Mouse (Mus musculus) liver, embryonic 14.5 days (tissue): Measurements from ENCODE around the gene Pamr1. TPM values are rescaled to one million over a fixed set of nuclear protein-coding genes. Genes with fewer than 3 reads are reported as not detected.
A peak's percentile ranks its signal among the peaks of the same experiment; 100 is the strongest.

ENCODE experiments used
- ATAC-seq: fragments of 200-750 bp; cut with Nextera tagmentation; 2 replicates; pipeline ENCODE4 v1.8.0; 2017; ENCODE audit warnings: moderate number of reproducible peaks, mild to moderate bottlenecking, moderate library complexity; ENCODE audit not compliant: insufficient read depth
- DNase-seq, 3 experiments: peaks; one replicate each; pipeline ENCODE4 v3.0.0-alpha.2; 2012 to 2013; ENCODE audit warnings: low read depth in 3 of 3, low spot score in 3 of 3
- H3K27ac ChIP-seq: fragments of 300-500 bp; sonication (generic); 2 replicates; pipeline ENCODE4 v1.5.1; 2014; ENCODE audit warnings: moderate library complexity, mild to moderate bottlenecking, control low read depth, inconsistent platforms
- H3K27me3 ChIP-seq: fragments of 300-500 bp; sonication (generic); 2 replicates; pipeline ENCODE4 v1.6.1; 2014; ENCODE audit warnings: mild to moderate bottlenecking, low read length, moderate library complexity; ENCODE audit not compliant: control insufficient read depth, insufficient read depth
- H3K36me3 ChIP-seq: fragments of 300-500 bp; sonication (generic); replicated peaks from 2 replicates; pipeline ENCODE4 v1.6.1; 2014; ENCODE audit warnings: low read depth; ENCODE audit not compliant: control insufficient read depth, insufficient read depth
- H3K4me1 ChIP-seq, 2 experiments: fragments of 200-500 bp in 1 of 2; fragments of 300-500 bp in 1 of 2; sonication (generic) in 1 of 2; replicated peaks; 2 replicates each; pipeline ENCODE4 v1.6.1; 2012 to 2014; ENCODE audit warnings: antibody characterized with exemption in 1 of 2, inconsistent platforms in 1 of 2, low read length in 1 of 2; ENCODE audit not compliant: control insufficient read depth in 2 of 2, insufficient read depth in 2 of 2
- H3K4me2 ChIP-seq: fragments of 300-500 bp; sonication (generic); 2 replicates; pipeline ENCODE4 v1.6.1; 2014; ENCODE audit warnings: low read depth, mild to moderate bottlenecking, control low read depth, moderate library complexity
- H3K4me3 ChIP-seq, 2 experiments: fragments of 200-500 bp in 1 of 2; fragments of 300-500 bp in 1 of 2; sonication (generic) in 1 of 2; 2 replicates each; pipeline ENCODE4 v1.5.1; 2012 to 2014; ENCODE audit warnings: low read depth in 2 of 2, low read length in 2 of 2, mild to moderate bottlenecking in 2 of 2, control low read depth in 1 of 2, inconsistent platforms in 1 of 2, moderate library complexity in 1 of 2; ENCODE audit not compliant: insufficient read depth in 1 of 2
- H3K9ac ChIP-seq: fragments of 300-500 bp; sonication (generic); replicated peaks from 2 replicates; pipeline ENCODE4 v1.6.1; 2014; ENCODE audit warnings: mild to moderate bottlenecking, control low read depth, moderate library complexity
- H3K9me3 ChIP-seq: fragments of 300-500 bp; sonication (generic); 2 replicates; pipeline ENCODE4 v1.6.1; 2016; ENCODE audit warnings: low read length, mixed read lengths; ENCODE audit not compliant: control insufficient read depth
- CTCF ChIP-seq: IDR thresholded peaks from 2 replicates; pipeline ENCODE4 v1.5.1; 2016; ENCODE audit warnings: antibody characterized with exemption, low read depth, control low read depth
- EP300 ChIP-seq: IDR thresholded peaks from 2 replicates; pipeline ENCODE4 v1.6.1; 2016; ENCODE audit warnings: antibody characterized with exemption, low read depth
- WGBS: fragments of 180-500 bp; shearing (Covaris S2); extraction: QIAGEN DNeasy Blood & Tissue Kit; methylation state at CpG from one replicate; pipeline ENCODE4 v1.1.7; 2014; ENCODE audit not compliant: insufficient replicate concordance; 5-methylcytosine and 5-hydroxymethylcytosine counted together
- polyA plus RNA-seq, 2 experiments: library from polyadenylated mRNA; depleted of rRNA in 1 of 2; stranded (reverse) in 1 of 2; unstranded in 1 of 2; fragments of >200 nt; fragmentation: Nextera tagmentation in 1 of 2; extraction: Ambion mirVana in 1 of 2; gene quantifications; 2 replicates each; pipeline versions ENCODE4 v1.2.1 to v1.2.3; 2012 to 2014

Pamr1 gene
- polyA plus RNA-seq, 2 experiments: 3.1 to 4.3 TPM

GRCm38 (mm10) chr2:102650322-102650721 lies 100.5 kb downstream of the Pamr1 start:
- no peaks in the 10 kb centered on the region for H3K4me1 ChIP-seq
- 59% methylated on average over 4 of the region's 4 CpGs for WGBS
- no peaks in the 10 kb centered on the region for H3K9me3 ChIP-seq
- no peak for ATAC-seq
- no peak overlapping the region for H3K4me2 ChIP-seq
- H3K27ac ChIP-seq: no peak overlapping the region
- no peaks in the 10 kb centered on the region for H3K27me3 ChIP-seq
- no peaks in the 10 kb centered on the region for H3K36me3 ChIP-seq
- no peak for DNase-seq
- TF ChIP-seq EP300 (no peak), CTCF (no peak)
- no peak overlapping the region for H3K9ac ChIP-seq
- no peak overlapping the region for H3K4me3 ChIP-seq

GRCm38 (mm10) chr2:102655966-102656725 lies 106.3 kb downstream of the Pamr1 start:
- DNase-seq (no peak), ATAC-seq (no peak)
- Histone ChIP-seq H3K4me2 (no peak overlapping the region), H3K4me1 (no peaks in the 10 kb centered on the region), H3K9me3 (no peaks in the 10 kb centered on the region), H3K36me3 (no peaks in the 10 kb centered on the region), H3K27me3 (peaks cover 37% of the 10 kb centered on the region), H3K4me3 (no peak overlapping the region), H3K9ac (no peak overlapping the region), H3K27ac (no peak overlapping the region)
- WGBS: 54% methylated on average over 8 of the region's 8 CpGs
- no peak for TF ChIP-seq EP300
- no peak for TF ChIP-seq CTCF

DNA sequence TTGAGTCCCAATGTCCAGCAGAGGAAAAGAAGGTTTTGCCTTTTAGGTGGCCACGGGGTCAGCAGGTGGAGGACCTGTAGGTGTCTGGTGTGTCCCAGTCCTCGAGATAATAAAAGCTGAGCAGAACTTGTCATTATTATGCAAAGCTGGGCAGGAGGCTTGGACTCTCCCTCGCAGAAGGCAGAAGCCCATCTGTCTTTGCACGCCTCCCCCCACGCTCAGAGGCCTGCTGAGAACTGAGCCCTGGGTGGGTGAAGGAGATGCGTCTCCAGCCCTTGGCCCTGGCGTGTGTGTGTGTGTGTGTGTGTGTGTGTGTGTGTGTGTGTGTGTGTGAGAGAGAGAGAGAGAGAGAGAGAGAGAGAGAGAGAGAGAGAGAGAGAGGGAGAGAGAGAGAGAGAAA lies 107.9 kb downstream of the Pamr1 start:
- H3K27ac ChIP-seq: no peak overlapping the region
- peaks cover 37% of the 10 kb centered on the region for H3K27me3 ChIP-seq
- H3K36me3 ChIP-seq: no peaks in the 10 kb centered on the region
- no peak for TF ChIP-seq CTCF
- no peak for TF ChIP-seq EP300
- no peak overlapping the region for H3K9ac ChIP-seq
- no peaks in the 10 kb centered on the region for H3K4me1 ChIP-seq
- no peak for DNase-seq
- H3K4me3 ChIP-seq: no peak overlapping the region
- no peak overlapping the region for H3K4me2 ChIP-seq
- no peak for ATAC-seq
- H3K9me3 ChIP-seq: no peaks in the 10 kb centered on the region
- WGBS: 14% methylated on average over 7 of the region's 7 CpGs

DNA sequence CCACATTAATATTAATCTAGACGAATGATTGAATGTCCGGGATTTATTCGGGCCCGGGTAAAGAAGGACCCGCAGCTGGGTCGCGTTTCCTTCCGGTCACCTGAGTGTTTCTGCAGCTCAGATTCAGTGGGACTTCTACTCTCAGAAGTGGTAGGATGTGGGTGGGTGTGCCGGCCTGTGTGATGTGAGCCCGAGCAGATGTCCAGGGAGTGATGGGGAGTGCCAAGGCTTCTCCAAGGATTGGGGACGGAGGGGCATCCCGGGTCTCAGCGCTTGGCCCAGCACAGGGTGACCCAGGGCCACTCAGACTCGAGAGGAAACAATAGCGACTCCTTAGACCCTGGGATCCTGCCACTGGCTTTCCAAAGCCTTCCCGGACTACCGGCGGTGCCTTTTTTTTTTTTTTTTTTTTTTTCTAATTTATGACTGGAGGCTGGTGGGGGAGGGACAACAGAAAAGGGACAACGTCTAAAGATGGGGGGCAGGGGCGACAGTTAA lies 108.4 kb downstream of the Pamr1 start, which contains the start of gene Slc1a2:
TSS of gene Slc1a2 (plus strand) at position 497 of the 498 bp plus-strand sequence.
- no peak within 1 kb of the TSS for H3K27ac ChIP-seq
- WGBS: 4% methylated on average over 20 of the region's 20 CpGs
- peak within 1 kb of the TSS; percentile 21 to 34; a peak in 3 of 4 replicates for H3K4me3 ChIP-seq
- H3K9ac ChIP-seq: no peak within 1 kb of the TSS
- TF ChIP-seq EP300 (no peak), CTCF (no peak)
- no peaks in the 10 kb centered on the region for H3K36me3 ChIP-seq
- ATAC-seq: no peak
- DNase-seq: no peak
- H3K27me3 ChIP-seq: peaks cover 37% of the 10 kb centered on the region
- H3K4me2 ChIP-seq: peak within 1 kb of the TSS; percentile 59
- no peaks in the 10 kb centered on the region for H3K9me3 ChIP-seq
- no peaks in the 10 kb centered on the region for H3K4me1 ChIP-seq

- H3K27ac ChIP-seq: no peak overlapping the region
- peak overlapping the region; percentile 59 for H3K4me2 ChIP-seq
- peak overlapping the region; percentile 21 to 34; a peak in 3 of 4 replicates for H3K4me3 ChIP-seq
- H3K27me3 ChIP-seq: peaks cover 37% of the 10 kb centered on the region
- DNase-seq: no peak
- under 1% methylated on average over 80 of the region's 80 CpGs for WGBS
- H3K36me3 ChIP-seq: no peaks in the 10 kb centered on the region
- ATAC-seq: no peak
- H3K9me3 ChIP-seq: no peaks in the 10 kb centered on the region
- no peaks in the 10 kb centered on the region for H3K4me1 ChIP-seq
- no peak for TF ChIP-seq EP300
- no peak for TF ChIP-seq CTCF
- no peak overlapping the region for H3K9ac ChIP-seq
These were observed 109.1 kb downstream of the Pamr1 start for GRCm38 (mm10) chr2:102658661-102659520.
